Mouse (Mus musculus) adrenal gland, postnatal 36 days (tissue): ENCODE results near the gene Serpina1c. TPM values are rescaled to one million over a fixed set of nuclear protein-coding genes. Genes with fewer than 3 reads are reported as not detected.
"Not testable (repeated sequence)": the region's sequence is repeated elsewhere in the genome, so short reads cannot be mapped to it uniquely, and the experiment has no call there.

Experiments used
- DNase-seq, 2 experiments: peaks; one replicate each; pipeline ENCODE4 v3.0.0; 2021; ENCODE audit warnings: mixed read lengths in 1 of 2
- long read RNA-seq, 2 experiments: library from polyadenylated mRNA; stranded (forward); transcript quantifications; one replicate each; pipeline ENCODE4 v2.0.0; 2021; ENCODE audit warnings: borderline sequencing depth in 2 of 2
- total RNA-seq, 2 experiments: library from RNA; stranded (reverse); gene quantifications; 2 replicates each; pipeline ENCODE4 v1.2.3; 2021

Serpina1c gene
- 1 to 10 TPM in 1 of 2 experiments, not detected in 1; 2.5 TPM for total RNA-seq
- long read RNA-seq, experiment 1, partial matches to known transcripts, result 1 of 2 reads
- long read RNA-seq, experiment 1, other reads (novel, unspliced or antisense), result 0 of 2 reads
- long read RNA-seq, experiment 2, transcript Serpina1c-201 (5 exons, 1,361 nt), result major isoform, 15 of 18 reads
- long read RNA-seq, experiment 2, partial matches to known transcripts, result 2 of 18 reads
- long read RNA-seq, experiment 2, other reads (novel, unspliced or antisense), result 1 of 18 reads

DNA sequence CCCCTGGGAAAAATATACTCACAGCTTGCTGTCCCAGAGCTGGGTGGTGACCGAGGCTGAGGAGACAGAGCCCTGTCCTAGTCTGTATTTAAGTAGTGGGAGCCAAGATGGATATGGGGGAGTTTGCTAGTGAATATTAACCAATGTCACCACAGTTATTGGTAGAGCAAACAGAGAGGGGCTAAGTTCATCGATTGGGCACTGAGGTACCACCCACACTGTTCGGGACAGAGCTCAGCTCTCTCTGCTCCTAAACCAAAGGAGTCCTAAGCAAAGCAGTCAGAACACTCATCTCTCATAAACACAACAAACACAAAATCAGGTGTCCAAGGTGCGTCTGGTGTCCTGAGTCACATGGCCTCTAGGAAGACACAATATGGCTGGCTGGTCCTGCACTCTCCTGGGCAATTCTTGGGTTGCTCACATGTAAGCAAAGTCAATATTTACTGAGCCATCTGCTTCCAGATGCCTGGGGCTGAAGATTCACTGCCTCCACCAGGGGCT lies at the start of gene Serpina1c:
TSS of gene Serpina1c (minus strand) at position 51 of the 504 bp plus-strand sequence.
- not testable (repeated sequence) for DNase-seq

DNA sequence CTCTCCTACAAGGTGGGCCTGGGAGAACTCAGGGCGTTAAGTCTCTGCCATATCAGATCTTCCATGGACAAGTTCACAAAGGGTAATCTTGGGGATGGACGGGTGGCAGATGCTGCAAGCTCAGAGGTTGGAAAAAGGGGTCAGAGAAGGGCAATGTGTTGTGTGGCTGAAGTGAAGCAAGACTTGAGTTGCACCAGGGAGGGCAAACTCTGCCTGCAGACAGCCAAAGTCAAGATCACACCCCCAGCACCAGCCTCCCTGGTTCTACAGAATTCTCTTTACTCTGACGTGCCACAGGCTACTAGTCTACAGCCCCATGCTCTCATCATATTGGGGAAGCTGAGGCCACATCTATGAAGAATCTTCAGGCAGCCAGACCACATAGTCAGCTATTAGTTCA lies 48.3 kb upstream of the Serpina1c start:
- not testable (repeated sequence) for DNase-seq

DNA sequence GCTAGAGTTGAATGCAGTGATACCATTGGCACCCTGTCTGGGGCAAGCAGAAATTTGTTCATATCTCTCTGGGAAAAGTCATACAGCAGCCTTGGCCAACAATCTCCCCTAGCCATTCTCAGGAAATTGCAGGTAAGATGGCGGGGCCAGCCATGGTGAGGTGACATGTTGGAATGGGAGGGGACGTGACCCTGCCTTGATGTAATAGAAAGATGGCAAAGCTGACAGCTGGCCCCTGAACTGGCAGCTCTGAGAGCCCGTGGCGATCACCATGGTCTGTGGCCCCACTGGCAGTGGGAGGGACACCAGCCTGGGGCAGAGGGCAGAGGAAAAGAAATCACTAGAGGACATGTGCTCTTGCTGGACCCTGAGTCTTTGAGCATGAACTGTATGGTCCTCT lies 41.6 kb upstream of the Serpina1c start:
- DNase-seq, result no peak

DNA sequence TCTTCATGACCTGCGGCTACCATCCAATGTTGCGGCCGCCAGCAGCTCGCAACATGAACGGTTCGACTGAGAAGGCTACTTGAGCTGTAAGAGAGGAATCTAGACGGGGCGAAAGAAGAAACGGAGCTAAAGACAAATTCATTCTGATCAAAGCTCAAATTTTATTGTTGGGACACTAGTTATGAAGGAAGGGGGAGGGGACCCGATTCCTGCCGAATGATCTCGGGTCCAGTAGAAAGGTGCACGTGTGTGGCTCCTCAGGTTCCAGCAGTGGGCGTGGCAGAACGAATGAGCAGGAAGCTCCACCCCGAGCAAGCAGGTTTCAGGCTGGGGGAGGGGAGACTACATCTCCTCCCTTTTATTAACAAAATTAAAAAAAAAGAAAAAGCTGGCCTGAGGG lies 4.5 kb upstream of the Serpina1c start:
- not testable (repeated sequence) for DNase-seq

DNA sequence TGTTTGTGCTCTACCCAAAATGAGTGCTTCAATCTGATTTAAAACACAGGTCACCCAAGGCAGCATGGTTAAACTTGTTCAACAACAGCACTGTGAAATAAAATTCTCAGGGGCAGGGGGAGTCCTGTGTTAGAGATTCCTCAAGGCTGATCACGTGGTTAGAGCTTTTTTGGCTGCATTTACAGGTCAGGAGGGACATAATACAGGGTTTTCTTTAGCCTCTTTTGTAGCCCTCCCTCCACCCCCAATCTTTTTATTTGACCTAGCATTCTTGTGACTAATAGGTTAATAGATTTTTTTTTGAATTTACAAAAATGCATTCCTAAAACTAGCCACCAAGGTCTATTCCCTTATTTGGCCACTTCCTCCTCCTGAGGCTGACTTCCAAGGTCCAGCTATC lies 3.1 kb upstream of the Serpina1c start:
- peak; percentile 12 to 20 for DNase-seq

DNA sequence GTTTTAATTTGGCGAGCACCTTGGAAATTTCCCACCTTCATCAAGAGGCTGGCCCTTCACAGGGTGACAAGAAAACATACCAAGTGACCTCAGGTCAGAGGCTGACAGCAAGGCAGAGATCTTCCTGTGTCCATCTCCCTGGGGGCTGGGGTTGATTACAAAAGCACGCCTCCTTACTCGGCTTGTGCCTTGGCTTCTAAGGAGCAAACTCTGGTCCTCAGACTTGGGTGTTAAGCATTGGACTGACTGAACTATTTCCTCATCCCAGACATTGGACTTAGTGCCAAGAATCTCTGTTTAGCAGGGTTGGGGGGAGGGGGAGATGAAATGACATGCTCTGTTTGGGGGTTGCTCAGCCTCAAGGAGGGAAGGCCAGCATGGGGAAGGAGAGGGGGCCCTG lies 2.8 kb downstream of the Serpina1c start:
- DNase-seq, result peak in 1 of 2 experiments; percentile 53

DNA sequence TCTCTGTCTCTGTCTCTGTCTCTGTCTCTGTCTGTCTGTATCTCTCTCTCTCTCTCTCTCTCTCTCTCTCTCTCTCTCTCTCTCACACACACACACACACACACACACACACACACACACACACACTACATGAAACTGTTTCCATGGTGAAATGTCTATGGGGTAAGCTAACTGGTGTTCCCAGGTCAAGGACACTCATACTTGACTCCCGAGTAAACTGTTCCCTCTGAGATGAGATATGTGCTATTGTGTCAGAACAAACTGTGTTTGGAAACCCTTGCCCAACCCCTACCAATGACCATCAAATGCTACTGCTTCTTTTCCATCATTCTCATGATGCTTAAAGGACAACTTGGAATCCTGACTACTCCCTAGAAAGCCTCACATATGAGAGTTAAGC lies 37.8 kb downstream of the Serpina1c start:
- DNase-seq, result not testable (repeated sequence)

DNA sequence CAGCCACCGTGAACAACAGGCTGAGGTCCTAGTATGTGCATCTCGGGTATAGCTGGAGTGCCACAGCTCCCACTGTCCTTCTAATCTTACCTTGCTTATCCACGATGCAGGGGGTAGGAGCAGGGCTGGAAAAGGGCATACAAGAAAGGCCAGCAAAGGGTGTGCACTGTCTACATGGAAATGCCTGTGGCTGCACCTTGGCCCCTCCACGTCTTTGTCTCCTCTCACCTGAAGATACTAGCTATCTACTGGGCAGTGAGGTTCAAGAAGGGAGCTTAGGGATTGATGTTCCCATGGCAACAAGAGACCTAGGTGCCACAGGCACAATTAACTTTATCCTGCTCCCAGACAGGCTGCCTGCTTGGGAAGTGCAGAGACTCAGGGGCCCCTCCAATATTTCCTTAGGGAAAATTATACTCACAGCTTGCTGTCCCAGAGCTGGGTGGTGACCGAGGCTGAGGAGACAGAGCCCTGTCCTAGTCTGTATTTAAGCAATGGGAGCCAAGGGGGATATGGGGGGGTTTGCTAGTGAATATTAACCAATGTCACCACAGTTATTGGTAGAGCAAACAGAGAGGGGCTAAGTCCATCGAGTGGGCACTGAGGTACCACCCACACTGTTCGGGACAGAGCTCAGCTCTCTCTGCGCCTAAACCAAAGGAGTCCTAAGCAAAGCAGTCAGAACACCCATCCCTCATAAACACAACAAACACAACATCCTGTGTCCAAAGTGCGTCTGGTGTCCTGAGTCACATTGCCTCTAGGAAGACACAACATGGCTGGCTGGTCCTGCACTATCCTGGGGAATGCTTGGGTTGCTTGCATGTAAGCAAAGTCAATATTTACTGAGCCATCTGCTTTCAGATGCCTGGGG lies 41.3 kb downstream of the Serpina1c start, which contains the start of gene Serpina1a:
TSS of gene Serpina1a (minus strand) at position 462 of the 874 bp plus-strand sequence.
- DNase-seq, result not testable (repeated sequence)

DNA sequence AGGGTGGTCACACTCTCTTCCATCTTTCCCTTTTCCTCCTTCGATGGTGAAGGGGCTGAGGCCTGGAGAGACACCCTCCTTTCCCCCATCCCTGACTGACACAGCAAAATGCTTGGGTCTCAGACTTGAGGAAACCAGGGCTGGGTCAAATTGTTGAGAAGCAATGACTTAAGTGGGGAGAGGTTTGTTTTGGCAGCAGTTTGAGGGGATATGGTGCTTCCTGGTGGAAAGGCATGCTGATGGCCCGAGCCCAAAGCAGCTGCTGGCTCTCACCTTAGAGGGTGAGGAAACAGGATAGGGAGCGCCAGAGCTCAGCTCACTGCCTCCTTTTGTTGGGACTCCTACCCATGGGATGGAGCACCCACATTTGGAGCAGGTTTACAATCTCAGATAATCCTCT lies 43.7 kb downstream of the Serpina1c start:
- no peak for DNase-seq

DNA sequence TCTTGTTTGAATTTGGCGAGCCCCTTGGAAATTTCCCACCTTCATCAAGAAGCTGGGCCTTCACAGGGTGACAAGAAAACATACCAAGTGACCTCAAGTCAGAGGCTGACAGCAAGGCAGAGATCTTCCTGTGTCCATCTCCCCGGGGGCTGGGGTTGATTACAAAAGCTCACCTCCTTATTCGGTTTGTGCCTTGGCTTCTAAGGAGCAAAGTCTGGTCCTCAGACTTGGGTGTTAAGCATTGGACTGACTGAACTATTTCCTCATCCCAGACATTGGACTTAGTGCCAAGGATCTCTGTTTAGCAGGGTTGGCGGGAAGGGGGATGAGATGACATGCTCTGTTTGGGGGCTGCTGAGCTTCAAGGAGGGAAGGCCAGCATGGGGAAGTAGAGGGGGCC lies 44.1 kb downstream of the Serpina1c start:
- peak in 1 of 2 experiments; percentile 14 for DNase-seq

DNA sequence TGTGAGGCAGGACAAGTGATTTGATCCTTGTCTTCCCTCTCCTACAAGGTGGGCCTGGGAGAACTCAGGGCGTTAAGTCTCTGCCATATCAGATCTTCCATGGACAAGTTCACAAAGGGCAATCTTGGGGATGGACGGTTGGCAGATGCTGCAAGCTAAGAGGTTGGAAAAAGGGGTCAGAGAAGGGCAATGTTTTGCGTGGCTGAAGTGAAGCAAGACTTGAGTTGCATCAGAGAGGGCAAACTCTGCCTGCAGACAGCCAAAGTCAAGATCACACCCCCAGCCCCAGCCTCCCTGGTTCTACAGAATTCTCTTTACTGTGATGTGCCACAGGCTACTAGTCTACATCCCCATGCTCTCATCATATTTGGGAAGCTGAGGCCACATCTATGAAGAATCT lies 45.1 kb downstream of the Serpina1c start:
- not testable (repeated sequence) for DNase-seq

DNA sequence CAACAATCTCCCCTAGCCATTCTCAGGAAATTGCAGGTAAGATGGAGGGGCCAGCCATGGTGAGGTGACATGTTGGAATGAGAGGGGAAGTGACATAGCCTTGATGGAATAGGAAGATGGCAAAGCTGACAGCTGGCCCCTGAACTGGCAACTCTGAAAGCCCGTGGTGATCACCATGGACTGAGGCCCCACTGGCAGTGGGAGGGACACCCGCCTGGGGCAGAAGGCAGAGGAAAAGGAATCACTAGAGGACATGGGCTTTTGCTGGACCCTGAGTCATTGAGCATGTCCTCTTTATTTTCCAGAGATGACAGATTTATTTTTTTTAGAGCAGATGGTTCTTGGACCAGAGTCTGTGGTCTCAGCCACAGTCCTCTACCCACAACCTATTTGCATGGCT lies 51.7 kb downstream of the Serpina1c start:
- DNase-seq, result not testable (repeated sequence)

Other genes with a start within 250 kb of the Serpina1c start
- 1 to 10 TPM in 1 of 2 experiments, under 1 TPM in 1; 0.63 to 3.9 TPM for gene Serpina6, start 247.7 kb downstream of the Serpina1c start, total RNA-seq
- gene Serpina16, start 228.7 kb downstream of the Serpina1c start, total RNA-seq, result not detected
- gene Serpina1f, start 209.4 kb downstream of the Serpina1c start, total RNA-seq, result not detected
- 1 to 10 TPM in 1 of 2 experiments, not detected in 1; 2.7 TPM for gene Serpina1d, start 131.3 kb downstream of the Serpina1c start, total RNA-seq
- 1 to 10 TPM in 1 of 2 experiments, not detected in 1; 5.0 TPM for gene Serpina1b, start 74.5 kb downstream of the Serpina1c start, total RNA-seq
- gene Serpina1a, start 41.3 kb downstream of the Serpina1c start, total RNA-seq, result 1 to 10 TPM in 1 of 2 experiments, not detected in 1; 4.3 TPM
- gene Serpina1e, start 54.1 kb upstream of the Serpina1c start, total RNA-seq, result 1 to 10 TPM in 1 of 2 experiments, under 1 TPM in 1; 0.23 to 8.7 TPM
- gene Serpina11, start 85.1 kb upstream of the Serpina1c start, total RNA-seq, result not detected
- not detected for gene Serpina9, start 108.9 kb upstream of the Serpina1c start, total RNA-seq
- under 1 TPM; 0.26 to 0.33 TPM for gene Serpina12, start 139.6 kb upstream of the Serpina1c start, total RNA-seq
- gene Serpina5, start 196.2 kb upstream of the Serpina1c start, total RNA-seq, result under 1 TPM in 1 of 2 experiments, not detected in 1; 0.13 TPM
- gene Serpina3a, start 207.8 kb upstream of the Serpina1c start, total RNA-seq, result not detected
- gene Serpina3b, start 223.1 kb upstream of the Serpina1c start, total RNA-seq, result under 1 TPM; 0.40 to 0.56 TPM
- gene Serpina3c, start 249.0 kb upstream of the Serpina1c start, total RNA-seq, result 10 to 100 TPM; 15.0 to 21.3 TPM